Comparison of ENCODE assay signal across 8 mouse cellular contexts in the genomic region with DNA sequence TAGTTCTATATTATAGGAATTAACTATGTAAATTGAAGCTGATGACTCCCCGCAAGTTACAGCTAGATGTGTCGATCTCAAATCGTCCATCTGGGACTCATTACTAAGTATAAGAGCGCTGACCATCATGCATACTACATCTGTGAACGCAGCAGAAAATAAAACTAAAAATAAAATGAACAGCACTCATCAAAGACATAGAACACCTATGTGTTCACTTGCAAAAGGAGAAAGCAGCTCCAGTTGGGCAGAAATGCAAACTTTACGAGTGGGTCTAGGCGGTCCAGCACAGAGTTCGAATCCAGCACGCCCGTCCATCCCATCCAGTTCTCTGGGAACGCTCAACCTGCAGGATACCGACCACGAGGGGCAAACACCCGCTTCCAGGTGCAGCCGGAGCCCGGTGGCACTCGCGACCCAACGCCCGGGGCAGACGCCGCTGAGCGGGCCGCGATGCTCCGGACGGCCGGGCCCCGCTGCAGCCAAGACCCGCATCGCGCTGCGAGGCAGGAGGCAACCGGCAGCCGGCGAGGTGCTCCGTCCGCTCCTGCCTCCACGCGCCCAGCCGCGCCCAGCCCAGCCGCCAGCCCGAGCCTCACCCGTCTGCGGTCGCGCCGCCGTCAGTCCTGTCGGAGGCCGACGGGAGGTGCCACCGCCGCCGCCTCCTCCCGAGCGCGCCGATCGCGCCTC. TPM values are rescaled to one million over a fixed set of nuclear protein-coding genes. Genes with fewer than 3 reads are reported as not detected.
DNase-seq lines count a peak whose midpoint lies in the region; ATAC-seq lines count a peak whose summit lies in the region.

No protein-coding gene starts in this region.

- WGBS in heart, embryonic 12.5 days: 5% methylated on average over 55 of the region's 62 CpGs
- WGBS in forebrain, embryonic 12.5 days: 2% methylated on average over 58 of the region's 62 CpGs
- 4% methylated on average over 36 of the region's 62 CpGs for WGBS in liver, embryonic 12.5 days (ENCODE audit: insufficient replicate concordance)

- no peaks in the 10 kb centered on the region for H3K27me3 ChIP-seq in heart, embryonic 12.5 days (replicated peaks)
- H3K27me3 ChIP-seq in forebrain, embryonic 12.5 days: no peaks in the 10 kb centered on the region
- no peaks in the 10 kb centered on the region for H3K27me3 ChIP-seq in liver, embryonic 12.5 days (replicated peaks)

- no peak for DNase-seq in heart, adult 18-20 months
- DNase-seq in frontal cortex, postnatal 36 days (ENCODE audit: low spot score in 2 of 2): no peak
- DNase-seq in ovary, adult 18-20 months (ENCODE audit: low spot score): no peak

- no peaks in the 10 kb centered on the region for H3K9me3 ChIP-seq in heart, embryonic 12.5 days (replicated peaks)
- H3K9me3 ChIP-seq in forebrain, embryonic 12.5 days: no peaks in the 10 kb centered on the region
- H3K9me3 ChIP-seq in liver, embryonic 12.5 days (replicated peaks): peaks cover 3% of the 10 kb centered on the region; the same call in 1 of the 2 replicates

- peak overlapping the region; percentile 96 for H3K9ac ChIP-seq in heart, embryonic 12.5 days
- H3K9ac ChIP-seq in forebrain, embryonic 12.5 days: peak overlapping the region; percentile 71
- peak overlapping the region; percentile 81 for H3K9ac ChIP-seq in liver, embryonic 12.5 days

- H3K27ac ChIP-seq in heart, embryonic 12.5 days (ENCODE audit: poor library complexity, severe bottlenecking): peak overlapping the region; percentile 82
- peak overlapping the region; percentile 82 for H3K27ac ChIP-seq in forebrain, embryonic 12.5 days
- peak overlapping the region; percentile 77 for H3K27ac ChIP-seq in liver, embryonic 12.5 days

- H3K4me3 ChIP-seq in heart, embryonic 12.5 days: peak overlapping the region; percentile 92
- H3K4me3 ChIP-seq in forebrain, embryonic 12.5 days (replicated peaks): peak overlapping the region; percentile 56
- H3K4me3 ChIP-seq in liver, embryonic 12.5 days: peak overlapping the region; percentile 75

- no peak; the same call in 1 of the 2 replicates for ATAC-seq in heart, embryonic 12.5 days (ENCODE audit: insufficient number of reproducible peaks, low FRiP score)
- peak; percentile 1 for ATAC-seq in CD4-positive, CD25-positive, alpha-beta regulatory T cell, adult 4 months
- peak; percentile 91 for ATAC-seq in forebrain, embryonic 12.5 days (ENCODE audit: low FRiP score)
- ATAC-seq in liver, embryonic 12.5 days: no peak; the same call in 1 of the 2 replicates
- ATAC-seq in frontal cortex, adult (ENCODE audit: low TSS enrichment): no peak

- H3K4me1 ChIP-seq in heart, embryonic 12.5 days (replicated peaks): peaks cover 15% of the 10 kb centered on the region
- H3K4me1 ChIP-seq in forebrain, embryonic 12.5 days: peaks cover 15% of the 10 kb centered on the region
- H3K4me1 ChIP-seq in liver, embryonic 12.5 days: peaks cover 43% of the 10 kb centered on the region

- H3K4me2 ChIP-seq in heart, embryonic 12.5 days: peak overlapping the region; percentile 84
- peak overlapping the region; percentile 57 for H3K4me2 ChIP-seq in forebrain, embryonic 12.5 days
- H3K4me2 ChIP-seq in liver, embryonic 12.5 days: peak overlapping the region; percentile 84

- H3K36me3 ChIP-seq in heart, embryonic 12.5 days: no peaks in the 10 kb centered on the region
- no peaks in the 10 kb centered on the region for H3K36me3 ChIP-seq in forebrain, embryonic 12.5 days (replicated peaks)
- no peaks in the 10 kb centered on the region for H3K36me3 ChIP-seq in liver, embryonic 12.5 days

RNA-seq across cellular contexts. Expression of gene Fam3c, which starts 0.5 kb away (rescaled TPM):
- polyA plus RNA-seq in heart, embryonic 12.5 days (2016; fragmentation: Nextera tagmentation; extraction: Ambion mirVana): 53.6 and 56.2 TPM in 2 replicates
- total RNA-seq in heart, adult 18-20 months (2021): 10 to 100 TPM; 30.5 to 33.9 TPM
- 100 to 1,000 TPM in 1 of 2 experiments, 10 to 100 TPM in 1; 99.1 to 129 TPM for polyA plus RNA-seq in CD4-positive, CD25-positive, alpha-beta regulatory T cell, adult 4 months (2017; shearing (Covaris generic))
- polyA plus RNA-seq in forebrain, embryonic 12.5 days (2016; fragmentation: Nextera tagmentation; extraction: Ambion mirVana): 27.6 and 29.1 TPM in 2 replicates
- 22.1 and 22.4 TPM in 2 replicates for polyA plus RNA-seq in liver, embryonic 12.5 days (2016; fragmentation: Nextera tagmentation; extraction: Ambion mirVana)

Comparison
In these comparisons a context has a peak if more than half of its experiments do, and no peak if none do; other contexts are left out.
1. ATAC-seq: peak in CD4-positive, CD25-positive, alpha-beta regulatory T cell, adult 4 months (single experiment) and forebrain, embryonic 12.5 days (single experiment); none in heart, embryonic 12.5 days (single experiment), liver, embryonic 12.5 days (single experiment) and frontal cortex, adult (single experiment).
2. Peak in every context shown above with its lines, with median percentiles within 50 percentile points of each other: H3K27ac ChIP-seq, H3K4me2 ChIP-seq, H3K4me3 ChIP-seq and H3K9ac ChIP-seq.